Mouse (Mus musculus): ENCODE results near the gene Vhl. TPM values are rescaled to one million over a fixed set of nuclear protein-coding genes. Genes with fewer than 3 reads are reported as not detected.
A peak's percentile ranks its signal among the peaks of the same experiment; 100 is the strongest.

The Vhl gene
- polyA plus RNA-seq, 1 experiment = 254 TPM

DNA sequence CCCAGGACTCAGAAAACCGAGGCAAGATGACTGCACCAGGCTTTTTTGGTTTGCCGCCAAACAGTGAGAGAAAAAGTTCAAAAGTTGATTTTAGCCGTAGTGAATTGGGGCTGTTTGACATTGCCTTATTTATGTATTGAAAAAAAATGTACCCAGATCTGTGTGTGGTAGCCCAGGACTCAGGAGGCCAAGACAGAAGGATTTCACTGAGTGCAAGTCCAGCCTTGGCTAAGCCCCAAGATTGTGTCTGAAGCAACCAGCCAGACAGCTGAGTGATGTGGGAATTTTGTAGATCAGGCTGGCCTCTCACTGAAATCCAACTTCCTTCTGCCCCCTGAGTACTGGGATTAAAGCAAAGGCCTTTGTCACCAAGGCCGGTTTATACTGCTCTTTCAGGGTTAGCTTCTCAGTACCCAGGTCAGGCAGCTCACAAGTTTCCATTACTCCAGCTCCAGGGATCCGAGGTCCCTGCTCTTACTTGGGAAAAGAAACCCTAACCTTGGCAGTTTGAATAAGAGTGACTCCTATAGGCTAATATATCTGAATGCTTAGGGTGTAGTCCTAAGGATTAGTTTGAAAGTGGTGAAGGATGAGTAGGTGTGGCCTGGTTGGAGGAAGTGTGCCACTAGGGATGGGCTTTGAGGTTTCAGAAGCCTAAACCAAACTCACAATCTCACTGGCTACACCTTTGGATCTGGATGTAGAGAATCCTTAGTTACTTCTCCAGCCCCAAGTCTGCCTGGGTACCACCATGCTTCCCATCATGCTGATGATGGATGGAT is 1.4 kb downstream of the Vhl start:
- H3K4me1 ChIP-seq (ENCODE audit: control insufficient read depth, insufficient read depth, low read length) = peaks cover 2% of the 10 kb centered on the region
- H3K36me3 ChIP-seq (ENCODE audit: control insufficient read depth, insufficient read depth, low read length) = peaks cover 1% of the 10 kb centered on the region
- peak overlapping the region; percentile 92 for H3K27ac ChIP-seq (ENCODE audit: control insufficient read depth, insufficient read depth, low read depth, low read length)
- H3K27me3 ChIP-seq (ENCODE audit: control insufficient read depth, insufficient read depth, low read length) = no peaks in the 10 kb centered on the region
- H3K4me3 ChIP-seq (ENCODE audit: control insufficient read depth, low read depth, low read length) = peak overlapping the region; percentile 98
- TF ChIP-seq POLR2A (IDR thresholded peaks at IDR 0.05; ENCODE audit: control insufficient read depth, low read depth, low read length) = no peak
- TF ChIP-seq CTCF (IDR thresholded peaks at IDR 0.05; ENCODE audit: control insufficient read depth, insufficient read depth, insufficient replicate concordance, low read depth, low read length) = no peak

DNA sequence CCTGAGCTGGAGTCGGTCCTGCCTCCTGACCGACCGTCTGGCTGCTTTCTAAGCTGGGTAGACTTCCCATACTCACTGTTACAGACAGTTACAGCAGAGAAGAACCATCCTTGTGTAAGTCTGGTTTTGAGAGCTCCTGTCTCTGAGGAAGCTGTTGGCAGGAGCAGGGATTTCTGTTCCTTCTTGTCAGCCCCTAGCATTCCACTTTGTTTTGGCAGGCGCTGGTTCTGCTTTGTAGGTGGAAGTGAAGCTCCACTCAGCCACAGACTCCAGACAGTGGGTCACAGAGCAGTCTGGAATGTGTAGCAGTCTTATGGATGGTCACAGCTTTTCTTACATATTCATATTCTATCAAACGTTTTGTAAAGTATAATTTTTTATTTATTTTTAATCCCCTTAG is 6.6 kb downstream of the Vhl start:
- H3K4me3 ChIP-seq (ENCODE audit: control insufficient read depth, low read depth, low read length) = no peak overlapping the region
- H3K27me3 ChIP-seq (ENCODE audit: control insufficient read depth, insufficient read depth, low read length) = no peaks in the 10 kb centered on the region
- no peak for TF ChIP-seq CTCF (IDR thresholded peaks at IDR 0.05; ENCODE audit: control insufficient read depth, insufficient read depth, insufficient replicate concordance, low read depth, low read length)
- no peak for TF ChIP-seq POLR2A (IDR thresholded peaks at IDR 0.05; ENCODE audit: control insufficient read depth, low read depth, low read length)
- H3K36me3 ChIP-seq (ENCODE audit: control insufficient read depth, insufficient read depth, low read length) = peaks cover 3% of the 10 kb centered on the region
- H3K27ac ChIP-seq (ENCODE audit: control insufficient read depth, insufficient read depth, low read depth, low read length) = no peak overlapping the region
- H3K4me1 ChIP-seq (ENCODE audit: control insufficient read depth, insufficient read depth, low read length) = no peaks in the 10 kb centered on the region

- Histone ChIP-seq H3K27me3 (ENCODE audit: control insufficient read depth, insufficient read depth, low read length) (no peaks in the 10 kb centered on the region), H3K27ac (ENCODE audit: control insufficient read depth, insufficient read depth, low read depth, low read length) (peak overlapping the region; percentile 60; the same call in 1 of the 2 replicates), H3K4me3 (ENCODE audit: control insufficient read depth, low read depth, low read length) (peak overlapping the region; percentile 55), H3K36me3 (ENCODE audit: control insufficient read depth, insufficient read depth, low read length) (peaks cover 1% of the 10 kb centered on the region), H3K4me1 (ENCODE audit: control insufficient read depth, insufficient read depth, low read length) (no peaks in the 10 kb centered on the region)
- TF ChIP-seq POLR2A (IDR thresholded peaks at IDR 0.05; ENCODE audit: control insufficient read depth, low read depth, low read length) = no peak
- TF ChIP-seq CTCF (IDR thresholded peaks at IDR 0.05; ENCODE audit: control insufficient read depth, insufficient read depth, insufficient replicate concordance, low read depth, low read length) = no peak
Observed at GRCm38 (mm10) chr6:113632863-113633262, 9.1 kb downstream of the Vhl start.

DNA sequence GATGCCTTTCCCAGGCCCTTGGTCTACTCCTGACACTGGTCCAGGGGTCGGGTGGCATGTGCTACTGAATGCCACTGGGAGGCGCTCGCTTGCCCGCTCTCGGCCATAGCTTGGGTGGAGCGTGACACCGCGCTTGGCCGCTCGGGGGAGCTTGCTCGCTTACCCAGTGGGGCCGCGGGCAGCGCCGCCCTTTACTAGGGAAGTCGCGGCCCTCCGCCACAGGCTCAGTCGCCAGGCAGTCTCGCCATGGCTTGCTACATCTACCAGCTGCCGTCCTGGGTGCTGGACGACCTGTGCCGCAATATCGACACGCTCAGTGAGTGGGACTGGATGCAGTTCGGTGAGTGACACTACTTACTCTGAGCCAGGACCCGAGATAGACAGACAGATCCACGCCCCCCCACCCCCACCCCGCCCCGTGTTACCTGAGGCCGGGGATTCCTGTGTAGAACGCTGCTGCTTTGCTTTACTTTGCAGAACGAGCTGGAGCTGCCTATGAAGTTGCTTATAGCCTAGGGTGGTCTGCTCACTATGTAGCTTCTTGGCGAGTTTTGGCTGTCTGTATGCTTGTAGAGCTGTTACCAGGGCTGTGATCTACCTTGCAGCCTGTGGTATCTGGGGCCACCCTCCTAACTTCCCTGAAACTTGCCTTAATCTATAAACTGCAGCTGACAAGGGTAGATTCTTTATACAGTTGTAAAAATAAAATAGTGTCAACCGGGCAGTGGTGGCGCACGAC is 14.7 kb downstream of the Vhl start, which contains the start of gene Irak2:
Irak2 (plus strand) TSS at position 166 of the 739 bp plus-strand sequence.
- H3K4me3 ChIP-seq (ENCODE audit: control insufficient read depth, low read depth, low read length) = peak within 1 kb of the TSS; percentile 78
- no peaks in the 10 kb centered on the region for H3K27me3 ChIP-seq (ENCODE audit: control insufficient read depth, insufficient read depth, low read length)
- no peaks in the 10 kb centered on the region; the same call in none of the 2 replicates for H3K4me1 ChIP-seq (ENCODE audit: control insufficient read depth, insufficient read depth, low read length)
- H3K36me3 ChIP-seq (ENCODE audit: control insufficient read depth, insufficient read depth, low read length) = no peaks in the 10 kb centered on the region
- H3K27ac ChIP-seq (ENCODE audit: control insufficient read depth, insufficient read depth, low read depth, low read length) = no peak within 1 kb of the TSS; the same call in 1 of the 2 replicates
- TF ChIP-seq CTCF (IDR thresholded peaks at IDR 0.05; ENCODE audit: control insufficient read depth, insufficient read depth, insufficient replicate concordance, low read depth, low read length) (peak; percentile 86), POLR2A (IDR thresholded peaks at IDR 0.05; ENCODE audit: control insufficient read depth, low read depth, low read length) (peak; percentile 77)

- no peak overlapping the region for H3K27ac ChIP-seq (ENCODE audit: control insufficient read depth, insufficient read depth, low read depth, low read length)
- H3K4me3 ChIP-seq (ENCODE audit: control insufficient read depth, low read depth, low read length) = no peak overlapping the region
- H3K27me3 ChIP-seq (ENCODE audit: control insufficient read depth, insufficient read depth, low read length) = no peaks in the 10 kb centered on the region
- no peaks in the 10 kb centered on the region; the same call in none of the 2 replicates for H3K4me1 ChIP-seq (ENCODE audit: control insufficient read depth, insufficient read depth, low read length)
- TF ChIP-seq POLR2A (IDR thresholded peaks at IDR 0.05; ENCODE audit: control insufficient read depth, low read depth, low read length) (no peak), CTCF (IDR thresholded peaks at IDR 0.05; ENCODE audit: control insufficient read depth, insufficient read depth, insufficient replicate concordance, low read depth, low read length) (no peak)
- no peaks in the 10 kb centered on the region for H3K36me3 ChIP-seq (ENCODE audit: control insufficient read depth, insufficient read depth, low read length)
Observed at GRCm38 (mm10) chr6:113639201-113639600, 15.4 kb downstream of the Vhl start.

DNA sequence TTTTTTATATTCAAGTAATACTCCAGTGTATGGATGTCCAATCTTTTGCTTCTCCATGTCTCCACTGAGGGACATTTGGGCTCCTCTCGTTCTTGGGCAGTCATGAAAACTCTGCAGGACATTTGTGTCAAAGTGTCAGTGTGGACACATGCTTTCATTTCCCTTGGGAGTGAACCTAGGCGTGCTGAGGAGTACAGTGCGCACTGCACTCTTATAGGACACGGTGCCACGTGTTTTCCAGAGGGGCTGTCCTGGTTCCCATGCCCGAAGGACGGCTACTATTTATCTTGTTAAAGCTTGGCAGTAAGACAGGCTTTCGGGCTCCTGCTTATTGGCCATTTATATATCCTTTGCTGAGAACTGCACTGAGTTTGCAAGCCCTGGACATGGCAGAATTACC is 18.8 kb downstream of the Vhl start:
- TF ChIP-seq CTCF (IDR thresholded peaks at IDR 0.05; ENCODE audit: control insufficient read depth, insufficient read depth, insufficient replicate concordance, low read depth, low read length) (no peak), POLR2A (IDR thresholded peaks at IDR 0.05; ENCODE audit: control insufficient read depth, low read depth, low read length) (no peak)
- Histone ChIP-seq H3K4me3 (ENCODE audit: control insufficient read depth, low read depth, low read length) (no peak overlapping the region), H3K27ac (ENCODE audit: control insufficient read depth, insufficient read depth, low read depth, low read length) (no peak overlapping the region), H3K27me3 (ENCODE audit: control insufficient read depth, insufficient read depth, low read length) (no peaks in the 10 kb centered on the region), H3K36me3 (ENCODE audit: control insufficient read depth, insufficient read depth, low read length) (no peaks in the 10 kb centered on the region), H3K4me1 (ENCODE audit: control insufficient read depth, insufficient read depth, low read length) (peaks cover 2% of the 10 kb centered on the region)

DNA sequence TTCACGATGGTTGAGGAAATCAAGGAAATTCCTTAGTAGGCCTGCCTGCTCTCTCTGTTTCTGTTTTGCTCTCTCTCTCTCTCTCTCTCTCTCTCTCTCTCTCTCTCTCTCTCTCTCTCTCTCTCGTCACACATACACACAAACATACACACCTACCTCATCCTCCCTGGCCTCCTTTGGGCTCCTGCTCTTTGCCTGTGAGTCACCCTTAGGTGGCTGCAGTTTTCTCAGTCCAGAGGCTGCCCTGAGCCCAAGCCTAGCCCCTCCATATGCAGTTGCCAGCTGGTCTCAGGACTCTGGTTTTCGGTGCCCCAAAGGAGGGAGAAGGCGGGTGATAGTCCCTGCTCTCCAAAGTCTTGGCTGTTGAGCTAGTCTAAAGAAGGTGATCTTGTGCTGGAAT is 19.3 kb downstream of the Vhl start:
- Histone ChIP-seq H3K4me1 (ENCODE audit: control insufficient read depth, insufficient read depth, low read length) (peaks cover 2% of the 10 kb centered on the region), H3K36me3 (ENCODE audit: control insufficient read depth, insufficient read depth, low read length) (no peaks in the 10 kb centered on the region), H3K27me3 (ENCODE audit: control insufficient read depth, insufficient read depth, low read length) (no peaks in the 10 kb centered on the region), H3K27ac (ENCODE audit: control insufficient read depth, insufficient read depth, low read depth, low read length) (no peak overlapping the region), H3K4me3 (ENCODE audit: control insufficient read depth, low read depth, low read length) (no peak overlapping the region)
- no peak for TF ChIP-seq POLR2A (IDR thresholded peaks at IDR 0.05; ENCODE audit: control insufficient read depth, low read depth, low read length)
- no peak for TF ChIP-seq CTCF (IDR thresholded peaks at IDR 0.05; ENCODE audit: control insufficient read depth, insufficient read depth, insufficient replicate concordance, low read depth, low read length)

Data from testis, adult 2 months (tissue).